Mouse (Mus musculus): Measurements from ENCODE around the gene Slc2a1.

GRCm38 (mm10) chr4:119133306-119133705 is 24.8 kb downstream of the Slc2a1 start:
- no peak for TF ChIP-seq CTCF (conservative IDR thresholded peaks at IDR 0.05 in 1 of 2, IDR thresholded peaks at IDR 0.05 in 1 of 2; ENCODE audit: low read depth in 2 of 2, low read length in 2 of 2)
- no peak for TF ChIP-seq USF2 (conservative IDR thresholded peaks at IDR 0.05; ENCODE audit: low read depth, low read length)
- TF ChIP-seq POLR2A (IDR thresholded peaks at IDR 0.05; ENCODE audit: low read depth, low read length) = no peak
- no peak for TF ChIP-seq EP300 (IDR thresholded peaks at IDR 0.05; ENCODE audit: low read length)
- no peak for TF ChIP-seq RCOR1 (conservative IDR thresholded peaks at IDR 0.05; ENCODE audit: low read depth, low read length)

All from CH12.LX (cell line).